Mouse (Mus musculus): ENCODE data around the gene Cfd. TPM values are rescaled to one million over a fixed set of nuclear protein-coding genes. Genes with fewer than 3 reads are reported as not detected.

Cfd gene
- total and polyA plus RNA-seq, 3 experiments, result 0.26 TPM; not detected in 2

DNA sequence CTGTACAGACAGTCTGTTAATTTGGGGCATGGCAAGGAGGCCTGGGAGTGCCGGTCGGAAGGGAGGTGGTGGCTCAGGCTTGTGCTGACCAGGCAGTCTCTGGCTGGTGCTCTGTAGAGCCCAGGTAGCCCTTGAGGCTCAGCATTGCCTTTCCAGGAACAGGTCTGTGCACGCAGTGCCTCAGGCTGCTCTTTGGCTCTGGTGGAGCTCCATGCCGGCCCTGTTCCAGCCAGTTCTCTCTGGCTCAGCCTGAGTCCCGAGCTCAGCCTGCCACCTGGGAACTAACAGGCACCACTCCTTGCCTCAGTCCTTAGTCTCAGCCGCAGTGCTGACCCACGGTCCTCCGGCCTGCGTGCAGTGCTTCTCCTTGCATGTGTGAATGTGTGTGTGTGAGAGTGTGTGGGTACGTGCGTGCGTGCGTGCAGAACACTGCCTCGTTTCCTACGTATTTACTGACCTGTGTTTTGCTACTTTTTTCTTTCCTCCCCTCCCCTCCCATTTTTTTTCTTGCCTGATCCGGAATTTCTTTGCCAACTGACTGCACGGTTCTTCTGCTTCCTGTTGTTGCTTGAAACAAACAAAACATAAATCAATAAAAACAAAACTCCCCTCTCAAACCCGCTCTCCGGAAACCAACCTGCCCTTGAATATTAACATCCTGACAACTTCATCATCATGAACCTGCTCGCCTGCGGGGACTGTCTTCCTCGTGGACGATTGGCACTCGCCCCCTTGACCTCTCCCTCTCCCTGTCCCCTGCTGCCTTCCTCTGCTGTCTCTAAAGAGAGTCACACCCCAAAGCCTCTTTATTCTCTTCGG lies 29.2 kb upstream of the Cfd start:
- Histone ChIP-seq H3K4me3 (replicated peaks in 1 of 3; ENCODE audit: low read depth in 2 of 3, low read length in 2 of 3, poor library complexity in 1 of 3) (no peak overlapping the region), H3K79me2 (replicated peaks; ENCODE audit: control insufficient read depth, extremely low read depth, insufficient read depth, poor library complexity, severe bottlenecking) (peaks cover 42% of the 10 kb centered on the region), H3K36me3 (replicated peaks in 1 of 2; ENCODE audit: control insufficient read depth in 1 of 2, insufficient read depth in 1 of 2, low read length in 1 of 2) (peaks cover 82 to 92% of the 10 kb centered on the region in 2 experiments), H3K27ac (ENCODE audit: insufficient read depth, low read depth) (peak overlapping the region; percentile 11; the same call in 1 of the 2 replicates), H3K27me3 (replicated peaks) (no peaks in the 10 kb centered on the region), H3K9ac (ENCODE audit: insufficient read depth, low read depth) (no peak overlapping the region), H3K4me1 (ENCODE audit: control insufficient read depth in 1 of 2, insufficient read depth in 2 of 2) (peaks cover 16 to 24% of the 10 kb centered on the region in 2 experiments), H3K4me2 (ENCODE audit: insufficient read depth, low read depth, poor library complexity, severe bottlenecking) (no peak overlapping the region), H3K9me3 (replicated peaks; ENCODE audit: low read length) (no peaks in the 10 kb centered on the region)
- TF ChIP-seq CHD1 (IDR thresholded peaks at IDR 0.05; ENCODE audit: low read depth, low read length) (no peak), TCF12 (IDR thresholded peaks at IDR 0.05; ENCODE audit: low read depth, low read length) (no peak), USF1 (IDR thresholded peaks at IDR 0.05; ENCODE audit: low read depth, low read length) (no peak), ZNF384 (IDR thresholded peaks at IDR 0.05; ENCODE audit: low read depth, low read length) (no peak), MYC (IDR thresholded peaks at IDR 0.05; ENCODE audit: low read depth, low read length) (no peak), CTCF (conservative IDR thresholded peaks at IDR 0.05 in 1 of 2, IDR thresholded peaks at IDR 0.05 in 1 of 2; ENCODE audit: low read depth in 2 of 2, low read length in 2 of 2) (no peak), JUN (IDR thresholded peaks at IDR 0.05; ENCODE audit: insufficient read depth, low read depth, low read length) (no peak), MAFK (IDR thresholded peaks at IDR 0.05; ENCODE audit: insufficient replicate concordance, low read length) (no peak), ETS1 (conservative IDR thresholded peaks at IDR 0.05; ENCODE audit: low read depth, low read length) (no peak), NRF1 (IDR thresholded peaks at IDR 0.05; ENCODE audit: low read depth, low read length) (no peak), SMC3 (IDR thresholded peaks at IDR 0.05; ENCODE audit: low read depth, low read length) (no peak), RCOR1 (conservative IDR thresholded peaks at IDR 0.05; ENCODE audit: low read depth, low read length) (no peak), HCFC1 (IDR thresholded peaks at IDR 0.05; ENCODE audit: low read depth, low read length) (no peak), JUND (conservative IDR thresholded peaks at IDR 0.05; ENCODE audit: low read depth, low read length) (no peak), BHLHE40 (IDR thresholded peaks at IDR 0.05; ENCODE audit: low read depth, low read length) (no peak), POLR2AphosphoS2 (IDR thresholded peaks at IDR 0.05; ENCODE audit: low read depth, low read length) (no peak), ZC3H11A (IDR thresholded peaks at IDR 0.05; ENCODE audit: low read depth, low read length) (no peak), TBP (conservative IDR thresholded peaks at IDR 0.05; ENCODE audit: low read depth, low read length) (no peak), IRF4 (IDR thresholded peaks at IDR 0.05; ENCODE audit: low read depth, low read length) (no peak)
- dilution Hi-C loops (cut with MboI; ENCODE audit: extremely low pct_ligation_motif_present, extremely low pct_unique_long_range_greater_than_20kb, low sequenced_read_pairs) (no loop called here), in situ Hi-C loops (cut with MboI; ENCODE audit: low pct_ligation_motif_present, low pct_unique_long_range_greater_than_20kb, low sequenced_read_pairs) (no loop called here)
- no peak for DNase-seq (ENCODE audit: extremely low read depth)
